Mouse (Mus musculus): ENCODE measurements around the gene Scfd1. TPM values are rescaled to one million over a fixed set of nuclear protein-coding genes. Genes with fewer than 3 reads are reported as not detected.

Scfd1 gene
- polyA plus RNA-seq (2015; fragmentation: Nextera tagmentation; extraction: Ambion mirVana), result 37.6 and 38.0 TPM in 2 replicates

GRCm38 (mm10) chr12:51377003-51377887 is at the start of gene Scfd1:
Gene Scfd1 (plus strand): TSS chr12:51377510.
- peak within 1 kb of the TSS; percentile 81 for H3K27ac ChIP-seq (ENCODE audit: low read length)
- H3K36me3 ChIP-seq (ENCODE audit: control insufficient read depth, insufficient read depth), result peaks cover 15% of the 10 kb centered on the region
- H3K9me3 ChIP-seq (replicated peaks; ENCODE audit: control insufficient read depth, low read length), result no peaks in the 10 kb centered on the region
- H3K4me3 ChIP-seq (ENCODE audit: low read depth, low read length), result peak within 1 kb of the TSS; percentile 73
- H3K27me3 ChIP-seq (ENCODE audit: control insufficient read depth, insufficient read depth, low read depth, low read length), result no peaks in the 10 kb centered on the region
- peak within 1 kb of the TSS; percentile 92 for H3K4me2 ChIP-seq (ENCODE audit: low read depth, low read length)
- H3K4me1 ChIP-seq (ENCODE audit: control insufficient read depth, low read depth, low read length), result peaks cover 3% of the 10 kb centered on the region; the same call in 1 of the 2 replicates
- ATAC-seq (ENCODE audit: low read depth), result peak; percentile 100
- peak within 1 kb of the TSS; percentile 83 for H3K9ac ChIP-seq (ENCODE audit: low read depth, low read length)
- 2% methylated on average over 34 of the region's 34 CpGs for WGBS (ENCODE audit: insufficient replicate concordance)

- Histone ChIP-seq H3K27me3 (ENCODE audit: control insufficient read depth, insufficient read depth, low read depth, low read length) (no peaks in the 10 kb centered on the region), H3K9me3 (replicated peaks; ENCODE audit: control insufficient read depth, low read length) (no peaks in the 10 kb centered on the region), H3K27ac (ENCODE audit: low read length) (no peak overlapping the region), H3K4me3 (ENCODE audit: low read depth, low read length) (no peak overlapping the region), H3K4me2 (ENCODE audit: low read depth, low read length) (no peak overlapping the region), H3K4me1 (ENCODE audit: control insufficient read depth, low read depth, low read length) (no peaks in the 10 kb centered on the region), H3K9ac (ENCODE audit: low read depth, low read length) (no peak overlapping the region), H3K36me3 (ENCODE audit: control insufficient read depth, insufficient read depth) (no peaks in the 10 kb centered on the region)
- 57% methylated on average over 1 of the region's 1 CpGs for WGBS (ENCODE audit: insufficient replicate concordance)
- ATAC-seq (ENCODE audit: low read depth), result no peak
Measured at GRCm38 (mm10) chr12:51337014-51337413, 40.3 kb upstream of the Scfd1 start.

- Histone ChIP-seq H3K4me2 (ENCODE audit: low read depth, low read length) (no peak overlapping the region), H3K27ac (ENCODE audit: low read length) (no peak overlapping the region), H3K9ac (ENCODE audit: low read depth, low read length) (no peak overlapping the region), H3K4me1 (ENCODE audit: control insufficient read depth, low read depth, low read length) (peaks cover 3% of the 10 kb centered on the region; the same call in 1 of the 2 replicates), H3K9me3 (replicated peaks; ENCODE audit: control insufficient read depth, low read length) (no peaks in the 10 kb centered on the region), H3K4me3 (ENCODE audit: low read depth, low read length) (no peak overlapping the region), H3K27me3 (ENCODE audit: control insufficient read depth, insufficient read depth, low read depth, low read length) (no peaks in the 10 kb centered on the region), H3K36me3 (ENCODE audit: control insufficient read depth, insufficient read depth) (no peaks in the 10 kb centered on the region)
- ATAC-seq (ENCODE audit: low read depth), result no peak
- 70% methylated on average over 4 of the region's 4 CpGs for WGBS (ENCODE audit: insufficient replicate concordance)
Measured at GRCm38 (mm10) chr12:51346121-51346520, 31.2 kb upstream of the Scfd1 start.

- Histone ChIP-seq H3K9me3 (replicated peaks; ENCODE audit: control insufficient read depth, low read length) (no peaks in the 10 kb centered on the region), H3K27ac (ENCODE audit: low read length) (peak within 1 kb of the TSS; percentile 93), H3K9ac (ENCODE audit: low read depth, low read length) (peak within 1 kb of the TSS; percentile 98), H3K27me3 (ENCODE audit: control insufficient read depth, insufficient read depth, low read depth, low read length) (no peaks in the 10 kb centered on the region), H3K4me3 (ENCODE audit: low read depth, low read length) (peak within 1 kb of the TSS; percentile 95), H3K4me2 (ENCODE audit: low read depth, low read length) (peak within 1 kb of the TSS; percentile 74), H3K4me1 (ENCODE audit: control insufficient read depth, low read depth, low read length) (peaks cover 3% of the 10 kb centered on the region; the same call in 1 of the 2 replicates), H3K36me3 (ENCODE audit: control insufficient read depth, insufficient read depth) (peaks cover 10% of the 10 kb centered on the region)
- under 1% methylated on average over 70 of the region's 70 CpGs for WGBS (ENCODE audit: insufficient replicate concordance)
- ATAC-seq (ENCODE audit: low read depth), result peak; percentile 96
Measured at GRCm38 (mm10) chr12:51347988-51348697, 29.2 kb upstream of the Scfd1 start, which contains the start of gene G2e3. Gene G2e3 (plus strand): TSS chr12:51348061.

- no peak for ATAC-seq (ENCODE audit: low read depth)
Measured at GRCm38 (mm10) chr12:51348698-51348998, 28.7 kb upstream of the Scfd1 start.

GRCm38 (mm10) chr12:51355296-51355695 is 22.0 kb upstream of the Scfd1 start:
- WGBS (ENCODE audit: insufficient replicate concordance), result 50% methylated on average over 8 of the region's 8 CpGs
- Histone ChIP-seq H3K4me2 (ENCODE audit: low read depth, low read length) (no peak overlapping the region), H3K9me3 (replicated peaks; ENCODE audit: control insufficient read depth, low read length) (no peaks in the 10 kb centered on the region), H3K36me3 (ENCODE audit: control insufficient read depth, insufficient read depth) (peaks cover 56% of the 10 kb centered on the region), H3K27me3 (ENCODE audit: control insufficient read depth, insufficient read depth, low read depth, low read length) (no peaks in the 10 kb centered on the region), H3K4me3 (ENCODE audit: low read depth, low read length) (no peak overlapping the region), H3K4me1 (ENCODE audit: control insufficient read depth, low read depth, low read length) (peaks cover 3% of the 10 kb centered on the region; the same call in 1 of the 2 replicates), H3K27ac (ENCODE audit: low read length) (no peak overlapping the region), H3K9ac (ENCODE audit: low read depth, low read length) (no peak overlapping the region)
- ATAC-seq (ENCODE audit: low read depth), result no peak

More at GRCm38 (mm10) chr12:51348698-51348998, 28.7 kb upstream of the Scfd1 start:
- no peaks in the 10 kb centered on the region for H3K9me3 ChIP-seq (replicated peaks; ENCODE audit: control insufficient read depth, low read length)
- WGBS (ENCODE audit: insufficient replicate concordance), result under 1% methylated on average over 10 of the region's 10 CpGs
- H3K9ac ChIP-seq (ENCODE audit: low read depth, low read length), result peak overlapping the region; percentile 98
- no peaks in the 10 kb centered on the region for H3K27me3 ChIP-seq (ENCODE audit: control insufficient read depth, insufficient read depth, low read depth, low read length)
- peak overlapping the region; percentile 93 for H3K27ac ChIP-seq (ENCODE audit: low read length)
- H3K4me2 ChIP-seq (ENCODE audit: low read depth, low read length), result peak overlapping the region; percentile 74
- H3K4me1 ChIP-seq (ENCODE audit: control insufficient read depth, low read depth, low read length), result peaks cover 3% of the 10 kb centered on the region; the same call in 1 of the 2 replicates
- peaks cover 14% of the 10 kb centered on the region for H3K36me3 ChIP-seq (ENCODE audit: control insufficient read depth, insufficient read depth)
- H3K4me3 ChIP-seq (ENCODE audit: low read depth, low read length), result peak overlapping the region; percentile 95

GRCm38 (mm10) chr12:51361294-51361693 is 16.0 kb upstream of the Scfd1 start:
- no peaks in the 10 kb centered on the region for H3K9me3 ChIP-seq (replicated peaks; ENCODE audit: control insufficient read depth, low read length)
- no peak overlapping the region for H3K4me2 ChIP-seq (ENCODE audit: low read depth, low read length)
- peaks cover 63% of the 10 kb centered on the region for H3K36me3 ChIP-seq (ENCODE audit: control insufficient read depth, insufficient read depth)
- ATAC-seq (ENCODE audit: low read depth), result no peak
- H3K4me1 ChIP-seq (ENCODE audit: control insufficient read depth, low read depth, low read length), result no peaks in the 10 kb centered on the region
- no peak overlapping the region for H3K4me3 ChIP-seq (ENCODE audit: low read depth, low read length)
- H3K9ac ChIP-seq (ENCODE audit: low read depth, low read length), result no peak overlapping the region
- no peak overlapping the region for H3K27ac ChIP-seq (ENCODE audit: low read length)
- no peaks in the 10 kb centered on the region for H3K27me3 ChIP-seq (ENCODE audit: control insufficient read depth, insufficient read depth, low read depth, low read length)

GRCm38 (mm10) chr12:51362898-51363297 is 14.4 kb upstream of the Scfd1 start:
- H3K4me3 ChIP-seq (ENCODE audit: low read depth, low read length), result no peak overlapping the region
- peaks cover 65% of the 10 kb centered on the region for H3K36me3 ChIP-seq (ENCODE audit: control insufficient read depth, insufficient read depth)
- H3K4me2 ChIP-seq (ENCODE audit: low read depth, low read length), result no peak overlapping the region
- no peaks in the 10 kb centered on the region for H3K4me1 ChIP-seq (ENCODE audit: control insufficient read depth, low read depth, low read length)
- no peak overlapping the region for H3K9ac ChIP-seq (ENCODE audit: low read depth, low read length)
- 81% methylated on average over 1 of the region's 1 CpGs for WGBS (ENCODE audit: insufficient replicate concordance)
- H3K27me3 ChIP-seq (ENCODE audit: control insufficient read depth, insufficient read depth, low read depth, low read length), result no peaks in the 10 kb centered on the region
- H3K9me3 ChIP-seq (replicated peaks; ENCODE audit: control insufficient read depth, low read length), result no peaks in the 10 kb centered on the region
- no peak overlapping the region for H3K27ac ChIP-seq (ENCODE audit: low read length)
- no peak for ATAC-seq (ENCODE audit: low read depth)

GRCm38 (mm10) chr12:51368504-51368903 is 8.8 kb upstream of the Scfd1 start:
- Histone ChIP-seq H3K4me3 (ENCODE audit: low read depth, low read length) (no peak overlapping the region), H3K4me2 (ENCODE audit: low read depth, low read length) (no peak overlapping the region), H3K27ac (ENCODE audit: low read length) (no peak overlapping the region), H3K9me3 (replicated peaks; ENCODE audit: control insufficient read depth, low read length) (no peaks in the 10 kb centered on the region), H3K9ac (ENCODE audit: low read depth, low read length) (no peak overlapping the region), H3K27me3 (ENCODE audit: control insufficient read depth, insufficient read depth, low read depth, low read length) (no peaks in the 10 kb centered on the region), H3K36me3 (ENCODE audit: control insufficient read depth, insufficient read depth) (peaks cover 51% of the 10 kb centered on the region), H3K4me1 (ENCODE audit: control insufficient read depth, low read depth, low read length) (no peaks in the 10 kb centered on the region)
- WGBS (ENCODE audit: insufficient replicate concordance), result 93% methylated on average over 3 of the region's 3 CpGs
- no peak for ATAC-seq (ENCODE audit: low read depth)
